8 mouse cellular contexts compared by ENCODE assay signal in genomic region chr7:65421451-65421850, GRCm38 (mm10).
DNase-seq lines count a peak whose midpoint lies in the region; ATAC-seq and TF ChIP-seq lines count a peak whose summit lies in the region.

No protein-coding gene starts in this region.

- peaks cover 14% of the 10 kb centered on the region for H3K4me1 ChIP-seq in intestine, embryonic 14.5 days (replicated peaks; ENCODE audit: control insufficient read depth, insufficient read depth, low read length)
- H3K4me1 ChIP-seq in intestine, postnatal 0 days (replicated peaks; ENCODE audit: control insufficient read depth, insufficient read depth, low read length) = no peaks in the 10 kb centered on the region
- peaks cover 4% of the 10 kb centered on the region; the same call in 1 of the 2 replicates for H3K4me1 ChIP-seq in embryonic facial prominence, embryonic 14.5 days (ENCODE audit: control insufficient read depth, insufficient read depth, low read length)
- peaks cover 27% of the 10 kb centered on the region for H3K4me1 ChIP-seq in megakaryocyte, embryonic 14.5 days
- peaks cover 2% of the 10 kb centered on the region; the same call in 1 of the 2 replicates for H3K4me1 ChIP-seq in stomach, postnatal 0 days (replicated peaks; ENCODE audit: control insufficient read depth, insufficient read depth)

- H3K27ac ChIP-seq in intestine, embryonic 14.5 days (ENCODE audit: low read depth) = no peak overlapping the region
- H3K27ac ChIP-seq in intestine, postnatal 0 days (ENCODE audit: low read depth, low read length) = no peak overlapping the region
- no peak overlapping the region for H3K27ac ChIP-seq in embryonic facial prominence, embryonic 14.5 days (replicated peaks; ENCODE audit: low read depth, low read length)
- H3K27ac ChIP-seq in stomach, postnatal 0 days (replicated peaks) = no peak overlapping the region

- peak; percentile 53; the same call in 1 of the 2 replicates for ATAC-seq in intestine, embryonic 14.5 days (replicated peaks; ENCODE audit: low FRiP score, low TSS enrichment, low read depth)
- ATAC-seq in intestine, postnatal 0 days = no peak
- peak; percentile 77 for ATAC-seq in embryonic facial prominence, embryonic 14.5 days (ENCODE audit: low read depth)
- peak; percentile 48; the same call in 1 of the 2 replicates for ATAC-seq in stomach, postnatal 0 days (ENCODE audit: low FRiP score, low TSS enrichment)
- no peak for ATAC-seq in monocyte, adult 5-6 weeks (replicated peaks; ENCODE audit: insufficient number of reproducible peaks, low FRiP score, low TSS enrichment, poor library complexity, severe bottlenecking)

- no peak overlapping the region for H3K4me3 ChIP-seq in intestine, embryonic 14.5 days (ENCODE audit: low read depth, low read length)
- no peak overlapping the region for H3K4me3 ChIP-seq in intestine, postnatal 0 days (ENCODE audit: low read depth, low read length)
- no peak overlapping the region for H3K4me3 ChIP-seq in embryonic facial prominence, embryonic 14.5 days (ENCODE audit: low read depth, low read length)
- peak overlapping the region; percentile 86 for H3K4me3 ChIP-seq in megakaryocyte, embryonic 14.5 days (replicated peaks)
- no peak overlapping the region for H3K4me3 ChIP-seq in stomach, postnatal 0 days (ENCODE audit: low read depth, low read length)

- WGBS in intestine, embryonic 14.5 days = 35% methylated on average over 10 of the region's 10 CpGs
- 45% methylated on average over 10 of the region's 10 CpGs for WGBS in intestine, postnatal 0 days
- WGBS in embryonic facial prominence, embryonic 14.5 days = 13% methylated on average over 10 of the region's 10 CpGs
- 38% methylated on average over 10 of the region's 10 CpGs for WGBS in stomach, postnatal 0 days

- H3K4me2 ChIP-seq in intestine, embryonic 14.5 days (ENCODE audit: low read length) = no peak overlapping the region; the same call in 1 of the 2 replicates
- no peak overlapping the region for H3K4me2 ChIP-seq in intestine, postnatal 0 days (replicated peaks; ENCODE audit: low read depth)
- H3K4me2 ChIP-seq in embryonic facial prominence, embryonic 14.5 days (ENCODE audit: low read depth, low read length) = peak overlapping the region; percentile 15; the same call in 1 of the 2 replicates
- H3K4me2 ChIP-seq in stomach, postnatal 0 days (replicated peaks; ENCODE audit: low read depth) = no peak overlapping the region

- no peak overlapping the region for H3K9ac ChIP-seq in intestine, embryonic 14.5 days (ENCODE audit: low read length)
- H3K9ac ChIP-seq in intestine, postnatal 0 days (ENCODE audit: low read depth, low read length) = no peak overlapping the region
- no peak overlapping the region for H3K9ac ChIP-seq in embryonic facial prominence, embryonic 14.5 days (ENCODE audit: low read depth, low read length)
- H3K9ac ChIP-seq in stomach, postnatal 0 days (ENCODE audit: low read length) = no peak overlapping the region

- H3K36me3 ChIP-seq in intestine, embryonic 14.5 days (ENCODE audit: control insufficient read depth, insufficient read depth, low read length) = no peaks in the 10 kb centered on the region
- no peaks in the 10 kb centered on the region for H3K36me3 ChIP-seq in intestine, postnatal 0 days (ENCODE audit: control insufficient read depth, insufficient read depth)
- H3K36me3 ChIP-seq in embryonic facial prominence, embryonic 14.5 days (ENCODE audit: control insufficient read depth, insufficient read depth, low read length) = no peaks in the 10 kb centered on the region
- H3K36me3 ChIP-seq in megakaryocyte, embryonic 14.5 days (replicated peaks; ENCODE audit: low read length) = no peaks in the 10 kb centered on the region
- no peaks in the 10 kb centered on the region for H3K36me3 ChIP-seq in stomach, postnatal 0 days (ENCODE audit: control insufficient read depth, insufficient read depth, low read length)

- no peak for TF ChIP-seq CTCF in intestine, postnatal 0 days (IDR thresholded peaks at IDR 0.05; ENCODE audit: low read depth)
- TF ChIP-seq CTCF in stomach, postnatal 0 days (IDR thresholded peaks at IDR 0.05; ENCODE audit: low read depth) = no peak

- no peak for TF ChIP-seq EP300 in stomach, postnatal 0 days (optimal IDR thresholded peaks at IDR 0.05)

- no peaks in the 10 kb centered on the region for H3K9me3 ChIP-seq in intestine, embryonic 14.5 days (ENCODE audit: control insufficient read depth, low read length)
- H3K9me3 ChIP-seq in intestine, postnatal 0 days (ENCODE audit: control insufficient read depth) = no peaks in the 10 kb centered on the region
- no peaks in the 10 kb centered on the region for H3K9me3 ChIP-seq in embryonic facial prominence, embryonic 14.5 days (ENCODE audit: control insufficient read depth, low read length)
- no peaks in the 10 kb centered on the region for H3K9me3 ChIP-seq in megakaryocyte, embryonic 14.5 days
- H3K9me3 ChIP-seq in stomach, postnatal 0 days (ENCODE audit: control insufficient read depth, low read length) = no peaks in the 10 kb centered on the region

- no peak for DNase-seq in intestine, embryonic 14.5 days (ENCODE audit: low spot score)
- peak; percentile 67 for DNase-seq in embryonic facial prominence, embryonic 14.5 days (ENCODE audit: low spot score)
- DNase-seq in heart, postnatal 4 days = peak; percentile 46
- DNase-seq in layer of hippocampus, adult 9-11 months = peak; percentile 86
- no peak for DNase-seq in stomach, postnatal 0 days (ENCODE audit: low spot score)

- no peaks in the 10 kb centered on the region for H3K27me3 ChIP-seq in intestine, embryonic 14.5 days (replicated peaks; ENCODE audit: control insufficient read depth, insufficient read depth, low read length)
- no peaks in the 10 kb centered on the region for H3K27me3 ChIP-seq in intestine, postnatal 0 days (replicated peaks; ENCODE audit: control insufficient read depth, insufficient read depth, low read length)
- H3K27me3 ChIP-seq in embryonic facial prominence, embryonic 14.5 days (replicated peaks; ENCODE audit: control insufficient read depth, insufficient read depth, low read length) = no peaks in the 10 kb centered on the region
- peaks cover 40% of the 10 kb centered on the region for H3K27me3 ChIP-seq in megakaryocyte, embryonic 14.5 days (replicated peaks)
- H3K27me3 ChIP-seq in stomach, postnatal 0 days (ENCODE audit: control insufficient read depth, insufficient read depth, low read length) = no peaks in the 10 kb centered on the region

Comparison
In these comparisons a context has a peak if more than half of its experiments do, and no peak if none do; other contexts are left out.
1. ATAC-seq: peak in intestine, embryonic 14.5 days (single experiment), embryonic facial prominence, embryonic 14.5 days (single experiment) and stomach, postnatal 0 days (single experiment); none in intestine, postnatal 0 days (single experiment) and monocyte, adult 5-6 weeks (single experiment).
2. DNase-seq: peak in embryonic facial prominence, embryonic 14.5 days (single experiment), heart, postnatal 4 days (single experiment) and layer of hippocampus, adult 9-11 months (single experiment); none in intestine, embryonic 14.5 days (single experiment) and stomach, postnatal 0 days (single experiment).